Mouse (Mus musculus) lung, postnatal 0 days (tissue): Measurements from ENCODE around the gene Ptpdc1. TPM values are rescaled to one million over a fixed set of nuclear protein-coding genes. Genes with fewer than 3 reads are reported as not detected.

Experiments used
- ATAC-seq: fragments of 200-750 bp; cut with Nextera tagmentation; 2 replicates; pipeline ENCODE4 v1.8.0; 2017; ENCODE audit warnings: moderate library complexity
- DNase-seq: peaks from one replicate; pipeline ENCODE4 v3.0.0-alpha.2; 2016; ENCODE audit warnings: low spot score
- H3K27ac ChIP-seq: fragments of 300-500 bp; sonication (generic); 2 replicates; pipeline ENCODE4 v1.5.1; 2014; ENCODE audit warnings: antibody characterized with exemption, mild to moderate bottlenecking, low read length, mixed read lengths
- H3K27me3 ChIP-seq: fragments of 300-500 bp; sonication (generic); replicated peaks from 2 replicates; pipeline ENCODE4 v1.6.1; 2014; ENCODE audit warnings: low read length, mixed read lengths; ENCODE audit not compliant: insufficient read depth
- H3K36me3 ChIP-seq: fragments of 300-500 bp; sonication (generic); 2 replicates; pipeline ENCODE4 v1.6.1; 2014; ENCODE audit warnings: low read length, mixed read lengths; ENCODE audit not compliant: insufficient read depth
- H3K4me1 ChIP-seq: fragments of 300-500 bp; sonication (generic); 2 replicates; pipeline ENCODE4 v1.6.1; 2014; ENCODE audit warnings: antibody characterized with exemption, low read depth, low read length, mixed read lengths; ENCODE audit not compliant: insufficient read depth
- H3K4me2 ChIP-seq: fragments of 300-500 bp; sonication (generic); replicated peaks from 2 replicates; pipeline ENCODE4 v1.6.1; 2014; ENCODE audit warnings: low read depth, mild to moderate bottlenecking, low read length, moderate library complexity, mixed read lengths
- H3K4me3 ChIP-seq: fragments of 300-500 bp; sonication (generic); 2 replicates; pipeline ENCODE4 v1.5.1; 2014; ENCODE audit warnings: low read depth, low read length
- H3K9ac ChIP-seq: fragments of 300-500 bp; sonication (generic); replicated peaks from 2 replicates; pipeline ENCODE4 v1.6.1; 2014; ENCODE audit warnings: low read depth, mild to moderate bottlenecking
- H3K9me3 ChIP-seq: fragments of 300-500 bp; sonication (generic); 2 replicates; pipeline ENCODE4 v1.6.1; 2016; ENCODE audit warnings: low read length, mixed read lengths
- CTCF ChIP-seq: IDR thresholded peaks from 2 replicates; pipeline ENCODE4 v1.5.1; 2016; ENCODE audit warnings: antibody characterized with exemption, mild to moderate bottlenecking
- EP300 ChIP-seq: IDR thresholded peaks from 2 replicates; pipeline ENCODE4 v1.6.1; 2016; ENCODE audit warnings: antibody characterized with exemption, mild to moderate bottlenecking, control low read depth
- WGBS: fragments of 180-500 bp; shearing (Covaris S2); extraction: QIAGEN DNeasy Blood & Tissue Kit; methylation state at CpG from one replicate; pipeline ENCODE4 v1.1.7; 2014; 5-methylcytosine and 5-hydroxymethylcytosine counted together
- polyA plus RNA-seq: library from polyadenylated mRNA; unstranded; fragments of >200 nt; fragmentation: Nextera tagmentation; extraction: Ambion mirVana; gene quantifications from 2 replicates; pipeline ENCODE4 v1.2.1, GENCODE M21; 2015

Gene Ptpdc1
- polyA plus RNA-seq, 1 experiment from 2014 or later, result 6.3 TPM

- 69% methylated on average over 5 of the region's 5 CpGs for WGBS
- ATAC-seq (no peak), DNase-seq (no peak)
These were observed 63.1 kb downstream of the Ptpdc1 start for GRCm38 (mm10) chr13:48562336-48562735.

GRCm38 (mm10) chr13:48561481-48561880 is 64.0 kb downstream of the Ptpdc1 start:
- no peaks in the 10 kb centered on the region for H3K36me3 ChIP-seq
- no peak overlapping the region for H3K27ac ChIP-seq
- WGBS, result 90% methylated on average over 2 of the region's 2 CpGs
- H3K4me2 ChIP-seq, result no peak overlapping the region
- ATAC-seq (no peak), DNase-seq (no peak)
- peaks cover 7% of the 10 kb centered on the region for H3K4me1 ChIP-seq
- no peaks in the 10 kb centered on the region for H3K9me3 ChIP-seq
- no peaks in the 10 kb centered on the region for H3K27me3 ChIP-seq
- no peak overlapping the region for H3K4me3 ChIP-seq
- no peak overlapping the region for H3K9ac ChIP-seq
- TF ChIP-seq EP300 (no peak), CTCF (no peak)

More at GRCm38 (mm10) chr13:48562336-48562735, 63.1 kb downstream of the Ptpdc1 start:
- H3K4me1 ChIP-seq, result peaks cover 7% of the 10 kb centered on the region
- no peak overlapping the region for H3K9ac ChIP-seq
- no peak overlapping the region for H3K4me3 ChIP-seq
- TF ChIP-seq CTCF (no peak), EP300 (no peak)
- H3K9me3 ChIP-seq, result no peaks in the 10 kb centered on the region
- H3K4me2 ChIP-seq, result no peak overlapping the region
- H3K27ac ChIP-seq, result no peak overlapping the region
- no peaks in the 10 kb centered on the region for H3K36me3 ChIP-seq
- no peaks in the 10 kb centered on the region for H3K27me3 ChIP-seq

DNA sequence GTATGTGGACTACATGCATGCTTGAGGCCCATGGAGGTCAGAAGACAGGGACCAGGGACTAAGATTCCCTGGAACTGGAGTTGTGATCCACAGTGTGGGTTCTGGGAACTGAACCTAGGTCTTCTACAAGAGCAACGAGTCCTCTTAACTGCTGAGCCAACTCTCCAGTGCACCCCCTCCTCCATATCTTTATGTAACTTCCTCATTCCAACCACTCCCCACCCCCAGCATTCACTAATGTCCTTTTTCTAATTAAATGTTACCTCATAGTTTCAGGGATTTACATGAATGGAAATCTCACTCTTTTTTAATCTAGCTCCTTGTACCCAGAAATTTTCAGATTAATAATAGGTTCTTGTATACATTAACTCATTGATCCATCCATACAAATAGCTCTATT is 69.5 kb downstream of the Ptpdc1 start:
- H3K4me1 ChIP-seq, result peaks cover 10% of the 10 kb centered on the region; the same call in 1 of the 2 replicates
- DNase-seq, result no peak
- H3K4me2 ChIP-seq, result no peak overlapping the region
- H3K9ac ChIP-seq, result no peak overlapping the region
- 22% methylated on average over 1 of the region's 1 CpGs for WGBS
- H3K36me3 ChIP-seq, result no peaks in the 10 kb centered on the region
- no peak overlapping the region for H3K27ac ChIP-seq
- no peak for ATAC-seq
- TF ChIP-seq EP300 (no peak), CTCF (no peak)
- H3K4me3 ChIP-seq, result no peak overlapping the region
- no peaks in the 10 kb centered on the region for H3K27me3 ChIP-seq
- no peaks in the 10 kb centered on the region for H3K9me3 ChIP-seq

DNA sequence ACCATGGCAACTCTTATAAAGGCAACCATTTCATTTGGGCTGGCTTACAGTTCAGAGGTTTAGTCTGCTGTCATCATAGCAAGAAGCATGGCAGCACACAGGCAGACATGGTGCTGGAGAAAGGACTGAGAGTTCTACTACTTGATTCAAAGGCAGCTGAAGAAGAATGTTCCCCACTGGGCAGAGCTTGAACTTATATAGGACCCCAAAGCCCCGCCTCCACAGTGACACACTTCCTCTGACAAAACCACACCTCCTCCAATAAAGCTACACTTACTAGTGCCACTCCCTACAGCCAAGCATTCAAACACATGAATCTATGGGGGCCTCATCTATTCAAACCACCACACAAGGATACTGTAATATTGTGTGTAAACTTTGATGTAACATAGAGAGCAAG is 70.9 kb downstream of the Ptpdc1 start:
- Histone ChIP-seq H3K4me2 (no peak overlapping the region), H3K9ac (no peak overlapping the region), H3K9me3 (no peaks in the 10 kb centered on the region), H3K4me3 (no peak overlapping the region), H3K36me3 (no peaks in the 10 kb centered on the region), H3K4me1 (peaks cover 10% of the 10 kb centered on the region; the same call in 1 of the 2 replicates), H3K27ac (no peak overlapping the region), H3K27me3 (no peaks in the 10 kb centered on the region)
- WGBS, result 91% methylated on average over 1 of the region's 1 CpGs
- DNase-seq (no peak), ATAC-seq (no peak)
- no peak for TF ChIP-seq EP300
- no peak for TF ChIP-seq CTCF

GRCm38 (mm10) chr13:48553511-48553910 is 72.0 kb downstream of the Ptpdc1 start:
- Histone ChIP-seq H3K9ac (no peak overlapping the region), H3K27ac (peak overlapping the region; percentile 93; the same call in 1 of the 2 replicates), H3K27me3 (no peaks in the 10 kb centered on the region), H3K4me1 (peaks cover 10% of the 10 kb centered on the region; the same call in 1 of the 2 replicates), H3K4me3 (no peak overlapping the region), H3K9me3 (no peaks in the 10 kb centered on the region), H3K36me3 (no peaks in the 10 kb centered on the region), H3K4me2 (no peak overlapping the region)
- DNase-seq (no peak), ATAC-seq (no peak)
- TF ChIP-seq CTCF (no peak), EP300 (no peak)
- whole genome bisulfite sequencing, result 44% methylated on average over 5 of the region's 5 CpGs

DNA sequence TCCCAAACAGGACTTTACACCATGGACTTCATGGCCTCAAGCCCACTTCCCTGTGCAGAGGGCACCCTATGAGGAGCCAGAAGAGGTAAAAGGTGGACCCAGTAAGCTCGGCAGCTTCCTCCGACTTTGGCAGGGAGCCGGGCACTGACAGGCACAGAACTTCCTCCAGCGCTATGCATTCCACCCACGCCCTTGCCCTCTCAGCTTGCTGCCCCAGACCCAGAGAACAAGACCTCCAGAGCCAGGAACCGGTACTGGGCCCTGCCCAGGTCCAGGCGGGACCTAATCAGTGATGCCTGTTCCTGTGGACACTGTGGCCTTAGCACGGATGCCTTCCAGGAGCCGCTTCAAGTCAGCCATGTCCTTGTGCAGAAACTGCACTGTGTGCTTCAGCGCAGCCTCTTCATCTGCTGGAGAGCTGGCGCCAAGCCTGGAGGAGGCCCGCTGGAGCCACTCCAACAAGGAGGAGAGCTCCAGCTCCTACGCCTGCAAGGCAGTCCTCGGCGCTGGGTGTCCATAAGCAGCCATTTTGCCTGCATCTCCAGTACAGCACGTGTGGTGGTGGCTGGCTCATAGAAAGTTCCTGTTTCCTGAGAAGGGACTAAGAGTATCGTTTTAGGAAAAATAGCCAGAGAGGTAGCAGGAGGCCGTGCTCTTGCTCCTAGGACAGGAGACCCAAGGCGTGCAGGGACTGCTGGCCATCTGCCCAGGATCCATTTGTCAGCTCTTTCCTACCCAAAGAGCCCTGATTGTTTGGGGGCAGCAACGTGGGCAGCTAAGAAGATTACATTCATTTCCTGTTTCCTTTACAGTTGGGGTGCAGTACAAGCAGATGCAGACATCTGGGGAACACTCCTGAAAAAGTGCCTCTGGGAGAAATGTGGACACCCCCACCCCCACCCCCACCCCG is 73.0 kb downstream of the Ptpdc1 start:
- peak; percentile 94 for ATAC-seq
- 0 out of 2 replicates have a peak, but pooled peaks have one; percentile 29 for TF ChIP-seq EP300
- TF ChIP-seq CTCF, result no peak; the same call in 1 of the 2 replicates
- no peaks in the 10 kb centered on the region for H3K27me3 ChIP-seq

More for the DNA sequence above, 73.0 kb downstream of the Ptpdc1 start:
- Histone ChIP-seq H3K4me1 (peaks cover 10% of the 10 kb centered on the region; the same call in 1 of the 2 replicates), H3K4me3 (peak overlapping the region; percentile 28), H3K4me2 (peak overlapping the region; percentile 63), H3K9me3 (no peaks in the 10 kb centered on the region), H3K27ac (peak overlapping the region; percentile 93), H3K36me3 (no peaks in the 10 kb centered on the region), H3K9ac (peak overlapping the region; percentile 32)
- DNase-seq, result peak; percentile 94
- 8% methylated on average over 21 of the region's 21 CpGs for WGBS
